Mouse (Mus musculus) colon, adult 2 months (tissue): Measurements from ENCODE around the gene Meltf. TPM values are rescaled to one million over a fixed set of nuclear protein-coding genes. Genes with fewer than 3 reads are reported as not detected.

ENCODE experiments used
- polyA plus RNA-seq: library from polyadenylated mRNA; depleted of rRNA; stranded (reverse); fragments of >200 nt; gene quantifications from 2 replicates; pipeline ENCODE4 v1.2.3, GENCODE M21; 2012; rRNA removed

Meltf gene
- 0.03 TPM in 1 of 2 replicates, not detected in the other for polyA plus RNA-seq

GRCm38 (mm10) chr16:31878573-31879257, at the start of gene Meltf:
Gene Meltf, plus strand, starts transcription at chr16:31878810.

GRCm38 (mm10) chr16:31933751-31934549, 55.3 kb downstream of the Meltf start, which contains the start of gene Pigz:
Gene Pigz, plus strand, starts transcription at chr16:31933851.

GRCm38 (mm10) chr16:31948345-31948774, 69.8 kb downstream of the Meltf start, which contains the start of the genes 0610012G03Rik and Ncbp2:
Gene 0610012G03Rik, minus strand, starts transcription at chr16:31948494.
Gene Ncbp2, plus strand, starts transcription at chr16:31948513.

Other genes with a start within 250 kb of the Meltf start
- gene Dlg1, start 215.4 kb upstream of the Meltf start, polyA plus RNA-seq: 10.3 and 11.1 TPM in 2 replicates
- 3.1 and 4.2 TPM in 2 replicates for gene Pigz, start 55.0 kb downstream of the Meltf start, polyA plus RNA-seq
- gene 0610012G03Rik, start 69.7 kb downstream of the Meltf start, polyA plus RNA-seq: 134 and 165 TPM in 2 replicates
- gene Ncbp2, start 69.7 kb downstream of the Meltf start, polyA plus RNA-seq: 2.5 and 3.4 TPM in 2 replicates
- 2.5 and 2.6 TPM in 2 replicates for gene Senp5, start 124.5 kb downstream of the Meltf start, polyA plus RNA-seq
- gene Pak2, start 200.5 kb downstream of the Meltf start, polyA plus RNA-seq: 11.4 and 13.4 TPM in 2 replicates
- 43.4 and 53.6 TPM in 2 replicates for gene Pigx, start 220.9 kb downstream of the Meltf start, polyA plus RNA-seq
- gene Cep19, start 221.0 kb downstream of the Meltf start, polyA plus RNA-seq: 19.4 and 23.4 TPM in 2 replicates